9 mouse cellular contexts compared by ENCODE assay signal in the genomic region with DNA sequence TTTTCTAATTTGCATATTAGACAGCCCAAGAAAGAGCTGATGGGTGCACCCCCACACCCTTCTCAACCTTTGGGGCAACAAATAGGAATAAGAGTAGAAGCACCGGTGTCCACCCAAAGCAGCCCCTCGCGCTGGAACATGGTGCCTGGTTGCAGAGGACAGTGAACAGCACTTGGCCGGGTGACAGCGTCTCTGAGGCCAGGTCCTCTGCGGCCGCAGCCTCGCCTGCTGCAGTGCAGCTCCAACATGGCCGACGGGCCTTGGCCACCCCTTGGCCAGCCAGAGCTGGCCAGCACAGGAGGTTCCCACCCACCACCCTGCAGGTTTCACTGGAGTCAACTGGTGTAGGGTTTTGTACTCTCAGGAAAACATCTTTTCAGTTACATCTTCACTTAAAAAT. TPM values are rescaled to one million over a fixed set of nuclear protein-coding genes. Genes with fewer than 3 reads are reported as not detected.
DNase-seq lines count a peak whose midpoint lies in the region; ATAC-seq lines count a peak whose summit lies in the region.
"Had no signal": no experiment of that assay in that cellular context is flagged by ENCODE, and none has a peak within 500 bp of the region (broad histone marks: within the 10 kb centered on the region; RNA-seq: fewer than 3 reads in every experiment).

No protein-coding gene starts in this region.

- H3K4me1 ChIP-seq in liver, embryonic 11.5 days (replicated peaks; ENCODE audit: control insufficient read depth, insufficient read depth, low read length) = peaks cover 51% of the 10 kb centered on the region
- H3K4me1 ChIP-seq in embryonic facial prominence, embryonic 15.5 days = peaks cover 73% of the 10 kb centered on the region
- peaks cover 78% of the 10 kb centered on the region for H3K4me1 ChIP-seq in limb, embryonic 13.5 days

- peak; percentile 42 for DNase-seq in cerebellum, adult 11-12 months
- DNase-seq in cerebellum, adult 8-10 months = no peak
- no peak for DNase-seq in liver, embryonic 11.5 days (ENCODE audit: low spot score)
- DNase-seq in liver (no peak), MN1 (ENCODE audit: low spot score) (no peak)
- no peak for DNase-seq in spleen, postnatal 14 days (ENCODE audit: low spot score in 2 of 2)

- H3K9me3 ChIP-seq in liver, embryonic 11.5 days (ENCODE audit: control insufficient read depth, low read length) = no peaks in the 10 kb centered on the region
- H3K9me3 ChIP-seq in embryonic facial prominence, embryonic 15.5 days (replicated peaks) = no peaks in the 10 kb centered on the region
- no peaks in the 10 kb centered on the region for H3K9me3 ChIP-seq in limb, embryonic 13.5 days

- peaks cover 7% of the 10 kb centered on the region; the same call in 1 of the 2 replicates for H3K36me3 ChIP-seq in liver, embryonic 11.5 days (ENCODE audit: control insufficient read depth, insufficient read depth, low read length)
- peaks cover 8% of the 10 kb centered on the region for H3K36me3 ChIP-seq in embryonic facial prominence, embryonic 15.5 days
- H3K36me3 ChIP-seq in limb, embryonic 13.5 days = peaks cover 29% of the 10 kb centered on the region

- no peaks in the 10 kb centered on the region for H3K27me3 ChIP-seq in liver, embryonic 11.5 days (replicated peaks; ENCODE audit: control insufficient read depth, insufficient read depth, low read length)
- H3K27me3 ChIP-seq in embryonic facial prominence, embryonic 15.5 days = no peaks in the 10 kb centered on the region
- H3K27me3 ChIP-seq in limb, embryonic 13.5 days = no peaks in the 10 kb centered on the region

- peak overlapping the region; percentile 37 for H3K4me2 ChIP-seq in liver, embryonic 11.5 days
- H3K4me2 ChIP-seq in embryonic facial prominence, embryonic 15.5 days (replicated peaks) = peak overlapping the region; percentile 69; the same call in 1 of the 2 replicates
- H3K4me2 ChIP-seq in limb, embryonic 13.5 days (replicated peaks) = peak overlapping the region; percentile 80

- no peak overlapping the region for H3K4me3 ChIP-seq in liver, embryonic 11.5 days (ENCODE audit: low read depth, low read length)
- peak overlapping the region; percentile 13; the same call in 1 of the 2 replicates for H3K4me3 ChIP-seq in embryonic facial prominence, embryonic 15.5 days (replicated peaks)
- H3K4me3 ChIP-seq in limb, embryonic 13.5 days = 0 out of 2 replicates have a peak overlapping the region, but pooled peaks have one; percentile 8

- no peak for ATAC-seq in liver, embryonic 11.5 days (replicated peaks; ENCODE audit: low FRiP score)
- ATAC-seq in embryonic facial prominence, embryonic 15.5 days (ENCODE audit: insufficient number of reproducible peaks, low FRiP score, low TSS enrichment, low read depth) = no peak
- ATAC-seq in limb, embryonic 13.5 days (ENCODE audit: low FRiP score, low read depth) = no peak

- WGBS in liver, embryonic 11.5 days = 74% methylated on average over 10 of the region's 10 CpGs
- WGBS in embryonic facial prominence, embryonic 15.5 days = 79% methylated on average over 10 of the region's 10 CpGs
- 78% methylated on average over 10 of the region's 10 CpGs for WGBS in limb, embryonic 13.5 days

- H3K27ac ChIP-seq in liver, embryonic 11.5 days (ENCODE audit: low read depth, low read length) = no peak overlapping the region
- H3K27ac ChIP-seq in embryonic facial prominence, embryonic 15.5 days (replicated peaks) = 0 out of 2 replicates have a peak overlapping the region, but pooled peaks have one; percentile 4
- no peak overlapping the region for H3K27ac ChIP-seq in limb, embryonic 13.5 days
- H3K27ac ChIP-seq: macrophage had no signal

- H3K9ac ChIP-seq in liver, embryonic 11.5 days (ENCODE audit: low read depth, low read length) = no peak overlapping the region
- no peak overlapping the region for H3K9ac ChIP-seq in embryonic facial prominence, embryonic 15.5 days
- peak overlapping the region; percentile 35; the same call in 1 of the 2 replicates for H3K9ac ChIP-seq in limb, embryonic 13.5 days

RNA-seq across cellular contexts. Expression of a gene that starts 12.1 kb away (rescaled TPM):
- polyA plus RNA-seq in liver, embryonic 11.5 days (2014; fragmentation: Nextera tagmentation; extraction: Ambion mirVana) = 7.3 and 7.7 TPM in 2 replicates
- polyA plus RNA-seq in embryonic facial prominence, embryonic 15.5 days (2015; fragmentation: Nextera tagmentation; extraction: Ambion mirVana) = 26.0 and 38.6 TPM in 2 replicates
- polyA plus RNA-seq in limb, embryonic 13.5 days (2015; fragmentation: Nextera tagmentation; extraction: Ambion mirVana) = 21.5 and 25.3 TPM in 2 replicates

RNA-seq across cellular contexts. Expression of a gene that starts 50.3 kb away (rescaled TPM):
- polyA plus RNA-seq in liver, embryonic 11.5 days (2014; fragmentation: Nextera tagmentation; extraction: Ambion mirVana) = 729 and 742 TPM in 2 replicates
- polyA plus RNA-seq in embryonic facial prominence, embryonic 15.5 days (2015; fragmentation: Nextera tagmentation; extraction: Ambion mirVana) = 2,102 and 2,156 TPM in 2 replicates
- 1,943 and 1,947 TPM in 2 replicates for polyA plus RNA-seq in limb, embryonic 13.5 days (2015; fragmentation: Nextera tagmentation; extraction: Ambion mirVana)
